Mouse (Mus musculus) brain, adult 2 months (tissue): ENCODE results near the gene Rxra.

Experiments used
- DNase-seq: peaks from one replicate; pipeline ENCODE4 v3.0.0; 2011; ENCODE audit warnings: low read depth, low spot score

The Rxra gene

DNA sequence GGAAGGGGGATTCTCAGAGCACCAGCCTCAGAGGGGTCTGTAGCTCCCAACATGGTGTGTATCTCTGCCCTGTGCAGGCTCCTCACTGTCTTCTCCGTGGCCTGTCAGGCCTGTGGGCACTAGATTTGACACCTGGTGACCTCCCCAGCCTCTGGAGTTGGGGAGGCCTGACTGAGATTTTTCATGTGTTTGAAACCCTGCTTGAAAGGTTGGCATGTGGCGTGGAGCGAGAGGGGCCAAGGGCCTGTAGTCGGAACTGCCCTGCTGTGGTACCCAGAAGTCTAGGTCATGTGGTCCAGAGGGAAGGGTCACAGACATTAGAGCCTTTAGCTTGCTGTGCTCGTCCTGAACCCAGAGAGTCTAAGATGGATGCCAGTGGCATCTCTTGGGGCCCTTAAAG is 60.6 kb downstream of the Rxra start:
- no peak for DNase-seq

DNA sequence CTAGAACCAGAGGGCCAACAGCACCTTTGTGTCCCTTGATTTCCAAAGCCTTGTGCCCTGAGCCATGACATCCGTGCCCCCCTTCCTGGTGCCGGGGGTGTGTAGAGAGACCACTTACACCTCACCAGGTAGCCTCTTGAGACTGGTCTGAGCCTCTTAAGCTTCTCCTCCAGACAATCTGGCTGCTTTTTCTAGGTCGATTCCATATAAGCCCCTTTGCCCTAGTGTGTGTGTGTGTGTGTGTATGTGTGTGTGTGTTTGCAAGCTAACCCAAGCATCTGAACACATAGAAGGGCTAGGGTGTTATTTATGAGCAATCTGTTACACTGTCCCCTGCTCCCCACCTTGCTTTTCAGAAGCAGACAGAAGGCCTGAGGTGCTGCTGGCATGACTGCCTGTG is 62.2 kb downstream of the Rxra start:
- DNase-seq = no peak

DNA sequence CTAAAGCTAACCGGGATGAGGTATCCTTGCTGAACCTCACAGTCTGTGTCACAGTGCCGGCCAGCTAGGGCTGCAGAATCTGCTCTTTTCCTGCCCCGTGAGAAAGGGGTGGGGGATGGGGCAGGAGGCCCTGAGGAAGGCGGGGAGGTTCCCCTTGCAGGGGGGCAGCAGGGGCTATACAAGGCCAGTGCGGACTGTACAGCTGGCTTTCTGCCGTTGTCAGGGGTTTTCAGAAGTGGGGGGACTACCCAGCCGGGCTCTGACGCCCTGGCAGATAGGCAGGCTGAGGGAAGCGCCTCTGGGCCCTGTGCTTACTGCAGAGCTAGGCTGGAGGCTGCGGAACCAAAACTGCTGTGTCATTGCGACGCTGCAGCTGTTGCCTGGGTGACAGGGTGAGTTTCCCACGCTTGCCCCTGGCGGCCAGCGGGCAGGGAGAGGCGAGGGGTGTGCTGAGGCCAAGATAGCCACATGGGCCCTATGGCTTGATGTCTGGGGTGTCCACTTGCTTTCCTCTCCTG is 63.9 kb downstream of the Rxra start:
- peak; percentile 94 for DNase-seq

DNA sequence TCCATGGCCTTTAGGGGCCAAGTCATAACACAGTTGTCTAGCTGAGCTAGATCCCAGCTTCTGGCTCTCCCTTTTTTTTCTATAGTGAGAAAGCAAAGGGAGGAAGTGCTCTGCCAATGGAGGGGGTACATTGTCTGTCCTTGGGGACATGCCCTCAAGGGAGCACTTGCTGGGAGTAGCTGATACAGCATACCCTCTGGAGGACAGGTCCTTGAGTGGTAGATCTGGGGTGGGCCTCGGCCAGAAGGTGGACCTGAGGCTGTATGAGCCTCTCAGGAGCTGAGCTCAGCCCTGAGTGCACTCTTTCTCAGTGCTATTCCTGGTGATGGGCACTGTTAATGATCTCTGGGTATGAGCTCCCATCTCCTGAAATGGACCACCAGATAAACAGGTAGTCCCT is 66.9 kb downstream of the Rxra start:
- DNase-seq = no peak

DNA sequence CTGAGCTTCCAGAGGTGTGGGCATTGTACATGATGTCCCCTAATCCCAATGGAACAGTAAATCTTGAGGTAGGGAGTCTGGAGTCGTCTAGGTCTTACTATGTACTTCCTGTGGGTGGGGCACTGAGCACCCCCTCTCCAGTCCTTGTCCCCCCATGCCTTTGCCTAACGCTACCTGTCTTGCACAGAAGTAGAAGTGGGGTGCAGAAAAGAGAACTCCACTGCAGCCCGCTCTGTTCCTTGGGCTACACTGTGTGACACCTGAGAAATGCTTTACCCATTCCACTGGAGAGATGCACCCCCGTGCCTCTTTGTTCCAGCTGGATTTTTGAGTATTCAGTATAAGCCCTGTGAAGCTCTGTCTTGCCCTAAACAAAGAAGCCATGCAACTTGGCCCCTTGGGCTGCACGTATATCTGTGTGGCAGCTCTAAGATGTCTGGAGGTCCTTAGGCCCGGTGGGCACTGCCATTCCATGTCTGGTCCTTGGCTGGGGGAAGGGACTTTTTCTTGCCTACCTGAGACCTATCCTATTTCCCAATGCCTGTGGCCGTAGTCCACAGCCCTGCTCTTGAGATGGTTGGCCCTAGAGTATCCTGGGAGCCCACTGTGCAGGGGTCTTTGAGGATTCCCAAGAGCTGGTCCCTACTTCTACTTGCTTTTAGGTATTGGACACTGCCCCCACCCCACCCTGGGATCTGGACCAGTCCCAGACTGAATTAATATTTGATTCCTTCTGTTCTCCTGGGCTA is 67.8 kb downstream of the Rxra start:
- no peak for DNase-seq

DNA sequence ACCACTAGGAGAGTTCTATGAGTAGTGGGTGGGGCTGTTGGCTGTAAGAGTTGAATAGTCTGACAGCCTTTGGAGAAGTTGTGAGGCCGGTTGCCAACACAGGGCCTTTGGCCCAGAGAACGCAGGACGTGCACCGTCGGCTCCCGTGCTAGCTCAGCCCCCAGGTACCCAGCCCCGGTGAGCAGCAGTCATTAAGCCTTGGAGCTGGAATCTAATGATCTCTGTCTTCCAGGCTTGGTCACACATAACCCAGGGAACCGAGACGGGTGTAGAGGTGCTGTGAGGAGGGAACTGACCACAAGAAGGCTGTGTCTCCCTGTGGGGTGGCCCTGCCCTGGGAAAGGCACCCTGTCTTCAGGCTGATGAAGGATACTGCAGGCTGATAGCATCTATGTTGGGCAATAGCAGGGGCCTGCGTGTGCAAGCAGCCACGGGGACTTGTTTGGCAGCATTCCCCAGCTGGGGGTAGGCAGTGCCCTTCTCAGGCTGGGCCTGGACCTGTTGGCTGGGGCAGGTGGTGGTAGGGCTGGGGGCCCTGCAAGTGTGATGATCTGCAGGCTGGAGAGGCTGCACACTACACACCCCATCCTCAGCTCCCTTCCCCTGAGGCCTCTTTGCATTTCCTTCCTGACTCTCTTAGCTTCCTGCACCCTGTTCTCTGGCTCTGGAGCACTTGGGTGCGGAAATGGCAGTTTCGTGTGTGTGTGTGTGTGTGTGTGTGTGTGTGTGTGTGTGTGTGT is 68.5 kb downstream of the Rxra start:
- no peak for DNase-seq

DNA sequence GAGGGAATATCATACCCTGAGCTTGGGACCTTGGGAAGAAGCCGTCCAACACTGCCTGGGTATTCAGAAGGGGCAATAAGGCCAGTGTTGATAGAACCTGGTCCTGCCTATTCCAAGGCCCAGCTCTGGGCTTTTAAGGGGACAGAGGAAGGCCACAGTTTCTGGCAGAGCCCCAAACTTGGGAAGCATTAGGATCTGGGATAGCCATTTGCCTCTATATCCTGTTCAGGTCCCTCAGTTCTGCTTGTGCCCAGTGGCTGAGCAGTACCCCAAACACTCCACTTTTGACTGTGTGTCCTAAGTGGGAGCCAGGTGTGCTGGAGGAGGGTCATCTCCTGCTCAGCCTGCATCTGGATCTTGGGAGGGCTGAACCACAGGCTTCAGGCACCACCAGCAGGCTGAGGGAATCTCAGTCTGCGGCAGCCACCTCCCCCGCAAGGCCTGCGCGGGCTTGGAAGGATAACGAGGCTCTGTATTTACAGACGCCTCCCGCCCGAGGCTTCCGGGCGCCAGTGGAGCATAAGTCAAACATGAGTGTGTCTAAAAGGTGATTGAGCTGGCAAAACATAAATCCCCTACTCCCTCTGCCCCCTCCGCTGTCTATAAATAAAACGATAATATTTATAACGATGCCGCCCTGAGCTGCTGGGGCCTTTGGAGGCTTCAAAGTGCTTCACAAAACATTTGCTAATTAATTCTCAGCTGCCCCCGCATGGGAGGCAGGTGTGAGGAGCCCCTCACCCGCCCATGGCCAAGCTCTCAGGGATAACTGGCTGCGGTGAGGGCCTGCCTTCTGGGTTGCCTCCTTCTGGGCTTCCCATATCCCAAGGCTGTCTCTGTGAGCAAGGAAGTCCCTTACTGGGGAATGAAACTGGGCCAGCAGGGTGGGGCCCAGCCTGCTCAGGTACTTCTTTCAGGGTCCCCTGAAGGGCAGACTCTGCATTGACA is 69.7 kb downstream of the Rxra start:
- DNase-seq = peak; percentile 77

DNA sequence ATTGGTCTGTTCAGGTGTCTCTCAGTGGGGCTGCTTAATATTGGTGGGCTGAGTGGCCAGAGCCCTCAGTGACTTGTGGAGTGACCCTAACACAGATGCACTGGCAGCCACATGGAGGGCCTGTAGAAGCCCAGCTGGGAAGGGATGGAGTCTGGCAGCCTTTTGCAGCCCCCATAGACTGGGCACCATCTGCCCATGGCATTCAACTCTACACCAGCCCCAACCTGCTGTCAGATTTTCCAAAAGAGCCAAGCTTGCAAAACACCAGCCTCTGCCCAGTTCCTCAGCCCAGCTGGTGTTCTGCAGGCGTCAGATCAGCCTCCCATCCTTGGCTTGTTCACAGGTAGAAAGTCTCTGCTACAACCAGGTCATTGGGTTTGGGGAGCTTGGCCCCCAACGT is 70.6 kb downstream of the Rxra start:
- peak; percentile 79 for DNase-seq

DNA sequence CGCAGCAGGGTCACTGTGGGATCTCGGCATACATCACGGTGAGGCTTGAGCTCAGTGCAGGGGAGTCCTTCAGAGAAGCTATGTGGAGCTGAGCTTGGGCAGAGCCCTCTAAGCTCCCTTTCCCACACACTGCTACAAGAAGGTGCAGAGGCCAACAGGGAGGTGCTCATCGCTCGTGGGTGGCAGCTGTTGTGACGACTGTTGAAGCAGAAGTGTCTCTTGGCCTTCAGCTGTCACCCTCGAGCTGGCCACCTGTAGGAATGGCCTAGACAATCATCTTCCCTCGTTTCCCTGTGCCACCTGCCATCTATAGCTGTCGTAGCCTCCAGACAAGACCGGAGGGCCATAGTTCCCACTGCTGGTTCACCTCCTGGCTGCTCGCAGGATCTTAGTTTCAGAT is 72.7 kb downstream of the Rxra start:
- no peak for DNase-seq

DNA sequence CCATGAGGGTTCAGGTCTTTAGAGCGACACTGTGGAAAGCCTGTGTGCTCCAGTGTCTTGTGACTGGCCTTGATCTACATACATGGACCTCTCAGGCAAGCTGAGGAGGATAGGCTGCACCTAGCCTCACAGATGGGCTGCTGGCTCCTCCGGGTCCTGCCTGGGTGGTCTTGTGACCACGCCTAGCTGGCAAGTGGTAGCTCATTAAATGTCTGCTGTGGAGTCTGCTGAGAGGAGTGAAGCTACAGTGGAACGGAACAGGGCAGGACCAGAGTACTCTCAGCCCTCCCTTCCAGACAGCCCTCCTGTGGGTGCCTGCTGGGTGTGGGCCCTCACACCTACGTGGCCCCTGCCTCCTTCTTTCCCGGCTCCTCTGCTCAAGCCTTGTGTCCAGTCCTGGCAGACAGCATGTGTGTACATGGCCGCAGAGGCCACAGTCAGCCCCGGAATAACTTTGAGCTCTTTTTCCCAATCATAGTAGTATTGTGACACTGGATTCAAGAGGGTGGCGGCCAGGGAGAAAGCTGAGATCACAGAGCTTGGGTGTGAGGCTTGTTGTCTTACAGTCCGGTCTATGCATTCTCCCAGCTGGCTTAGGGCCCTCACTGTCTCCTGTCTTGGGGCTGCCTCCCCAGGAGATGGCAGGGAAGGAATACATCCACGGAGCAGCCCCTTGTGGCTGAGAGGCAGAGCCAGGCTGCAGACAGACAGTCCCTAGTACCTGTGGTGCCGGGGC is 74.3 kb downstream of the Rxra start:
- DNase-seq = no peak

DNA sequence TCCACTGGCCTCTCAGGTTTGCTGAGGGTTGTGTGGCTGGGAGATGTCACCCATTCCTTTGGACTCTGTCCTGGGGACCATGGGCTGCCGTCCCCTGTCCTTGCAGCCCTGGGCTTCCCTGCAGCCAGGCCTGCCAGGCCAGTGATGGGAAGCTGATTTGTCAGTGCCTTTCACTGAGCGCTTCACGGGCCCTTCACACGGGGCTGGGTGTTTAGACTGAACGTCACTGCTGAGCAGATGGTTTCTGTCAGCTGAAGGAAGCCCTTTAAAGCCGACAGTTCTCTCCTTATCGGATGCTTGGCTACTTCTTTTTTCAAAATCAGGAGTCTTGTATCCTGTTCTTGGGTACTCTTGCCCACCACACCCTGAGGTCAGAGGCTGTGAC is 74.9 kb downstream of the Rxra start:
- DNase-seq = no peak

DNA sequence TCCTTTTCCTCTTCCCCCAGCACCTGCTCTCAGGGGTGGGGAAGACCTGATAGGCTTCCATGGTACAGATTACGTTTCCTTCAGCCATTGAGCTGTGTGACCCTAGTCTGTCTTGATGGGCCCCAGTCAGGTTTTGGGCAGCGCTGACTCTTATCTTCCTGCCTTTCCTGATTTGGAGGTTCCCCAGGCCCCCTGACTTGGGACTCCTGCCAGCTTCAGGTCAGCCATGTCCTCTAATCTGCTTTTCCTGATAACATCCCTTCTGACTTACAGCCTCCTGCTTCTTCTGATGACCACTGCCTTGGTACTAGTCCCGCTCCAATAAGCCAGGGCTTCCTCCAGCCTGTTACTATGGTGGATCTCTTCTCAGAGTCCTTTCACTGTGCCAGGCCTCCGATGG is 75.6 kb downstream of the Rxra start:
- no peak for DNase-seq

DNA sequence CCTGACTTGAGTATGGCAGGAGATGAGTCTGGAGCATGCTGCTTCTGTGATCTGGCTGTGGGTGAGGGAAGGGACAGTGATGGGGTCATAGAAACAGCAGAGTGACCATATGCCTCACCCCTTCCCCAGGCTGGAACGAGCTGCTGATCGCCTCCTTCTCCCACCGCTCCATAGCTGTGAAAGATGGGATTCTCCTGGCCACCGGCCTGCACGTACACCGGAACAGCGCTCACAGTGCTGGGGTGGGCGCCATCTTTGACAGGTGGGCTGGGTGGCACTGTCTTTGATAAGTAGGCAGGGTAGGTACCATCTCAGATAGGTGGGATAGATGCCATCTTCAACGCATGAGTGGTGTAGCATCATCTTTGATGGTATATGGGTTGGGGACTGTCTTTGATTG is 77.9 kb downstream of the Rxra start:
- no peak for DNase-seq

DNA sequence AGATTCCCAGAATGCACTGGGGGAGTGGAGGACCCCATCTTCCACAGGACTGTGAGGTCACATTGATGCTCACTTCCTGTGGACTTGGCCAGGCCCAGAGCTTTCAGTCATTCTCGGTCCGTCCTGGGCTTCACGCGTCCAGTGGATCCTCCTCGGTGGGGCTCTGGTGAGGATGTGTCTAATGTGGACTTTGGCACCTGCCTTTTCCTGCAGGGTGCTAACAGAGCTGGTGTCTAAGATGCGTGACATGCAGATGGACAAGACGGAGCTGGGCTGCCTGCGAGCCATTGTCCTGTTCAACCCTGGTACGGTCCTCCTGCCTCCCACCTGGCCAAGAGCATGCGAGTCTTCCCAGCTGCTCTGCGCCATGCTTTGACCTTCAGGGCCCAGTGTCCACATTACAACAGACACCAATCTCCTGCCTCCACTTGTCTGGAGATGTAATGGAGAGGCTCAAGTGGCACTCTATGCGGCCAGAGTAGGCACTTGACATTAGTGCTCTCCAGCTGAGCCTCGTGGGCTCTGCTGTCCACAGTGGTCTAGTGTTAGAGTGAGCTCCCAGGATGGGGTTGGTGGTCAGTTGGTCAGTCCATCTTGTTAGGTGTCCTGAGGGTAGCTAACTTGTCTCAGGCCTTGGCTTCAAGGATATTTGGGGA is 79.9 kb downstream of the Rxra start:
- DNase-seq = no peak

DNA sequence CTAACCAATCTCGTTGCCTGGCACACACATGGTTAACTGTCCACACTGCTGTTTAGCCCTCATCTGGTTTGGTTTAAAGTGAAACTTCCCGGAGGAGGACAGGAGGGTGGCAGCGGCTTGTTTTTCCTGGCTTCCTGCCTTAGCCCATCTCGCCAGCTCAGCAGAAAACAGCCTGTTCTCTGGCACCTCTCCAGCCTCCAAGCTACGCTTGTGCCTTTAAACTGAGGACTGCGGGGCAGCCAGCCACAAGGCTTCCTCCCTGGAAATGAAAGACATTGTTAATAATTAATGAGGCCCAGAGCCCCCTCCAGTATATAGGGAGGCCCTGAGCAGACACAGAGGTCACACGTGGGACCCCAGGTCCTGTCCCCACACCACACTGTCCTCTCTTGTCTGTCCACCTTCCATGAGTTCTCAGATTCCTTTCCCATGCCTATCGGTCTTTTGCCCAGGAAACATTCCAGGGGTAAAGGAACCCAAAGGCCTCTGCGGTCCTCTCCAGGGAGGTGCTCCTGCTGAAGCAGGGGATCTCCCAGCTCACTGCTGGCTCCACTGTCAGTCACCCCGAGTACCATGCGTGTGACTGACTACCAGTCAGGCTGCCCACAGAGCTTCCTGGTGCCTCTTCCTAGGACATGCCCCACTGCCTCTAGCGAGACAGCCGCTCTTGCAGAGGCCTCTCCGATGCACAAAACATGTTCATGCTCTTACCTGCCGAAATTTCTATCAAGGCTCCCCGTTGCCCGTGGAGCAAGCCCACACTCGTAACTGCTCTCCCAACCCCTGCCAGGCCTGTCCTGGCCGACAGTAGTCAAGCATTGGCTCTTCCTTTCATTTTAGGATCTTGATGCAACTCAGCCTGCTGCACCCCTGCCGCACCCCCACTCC is 82.4 kb downstream of the Rxra start:
- peak; percentile 96 for DNase-seq

DNA sequence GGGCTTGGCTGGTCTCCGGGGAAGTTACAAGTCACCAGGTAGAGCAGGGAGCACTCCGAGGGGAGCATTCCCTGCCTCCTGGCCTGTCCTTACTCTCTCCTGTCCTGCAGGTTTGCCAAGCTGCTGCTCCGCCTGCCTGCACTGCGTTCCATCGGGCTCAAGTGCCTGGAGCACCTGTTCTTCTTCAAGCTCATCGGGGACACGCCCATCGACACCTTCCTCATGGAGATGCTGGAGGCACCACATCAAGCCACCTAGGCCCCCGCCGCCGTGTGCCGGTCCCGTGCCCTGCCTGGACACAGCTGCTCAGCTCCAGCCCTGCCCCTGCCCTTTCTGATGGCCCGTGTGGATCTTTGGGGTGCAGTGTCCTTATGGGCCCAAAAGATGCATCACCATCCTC is 83.2 kb downstream of the Rxra start:
- DNase-seq = no peak

DNA sequence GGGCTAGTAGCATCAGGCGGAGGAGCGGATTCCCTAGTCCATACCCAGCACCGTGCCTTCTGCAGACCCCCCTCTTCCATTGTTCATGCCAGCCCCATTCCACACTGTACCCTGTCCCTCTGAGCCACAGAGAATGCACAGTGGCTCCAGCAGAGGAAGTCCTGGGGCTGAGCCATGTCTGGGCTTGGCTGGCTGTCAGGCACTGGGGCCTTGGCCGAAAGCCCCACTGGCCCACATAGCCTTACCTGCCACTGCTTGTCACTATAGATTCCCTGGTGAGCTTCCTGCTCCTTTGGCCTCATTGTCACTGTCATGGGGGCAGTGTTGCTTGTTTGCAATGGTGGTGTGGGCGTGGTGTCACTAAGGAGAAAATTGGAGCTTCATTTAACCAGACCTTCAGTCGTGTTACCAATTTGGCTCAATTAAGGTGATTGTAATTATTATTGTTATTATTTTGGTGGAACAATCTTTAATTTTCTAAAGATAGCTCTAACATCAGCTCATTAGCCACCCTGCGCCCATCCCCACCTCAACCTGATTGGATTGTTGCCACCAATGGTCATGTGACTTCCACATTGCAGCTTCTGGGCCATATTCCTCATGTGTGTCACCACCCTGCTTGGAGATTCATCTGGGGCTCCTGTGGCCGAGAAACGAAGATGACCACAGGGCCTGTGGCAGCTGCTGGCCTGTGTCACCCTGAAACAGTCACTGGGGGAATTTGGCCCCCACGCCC is 85.2 kb downstream of the Rxra start:
- DNase-seq = no peak

DNA sequence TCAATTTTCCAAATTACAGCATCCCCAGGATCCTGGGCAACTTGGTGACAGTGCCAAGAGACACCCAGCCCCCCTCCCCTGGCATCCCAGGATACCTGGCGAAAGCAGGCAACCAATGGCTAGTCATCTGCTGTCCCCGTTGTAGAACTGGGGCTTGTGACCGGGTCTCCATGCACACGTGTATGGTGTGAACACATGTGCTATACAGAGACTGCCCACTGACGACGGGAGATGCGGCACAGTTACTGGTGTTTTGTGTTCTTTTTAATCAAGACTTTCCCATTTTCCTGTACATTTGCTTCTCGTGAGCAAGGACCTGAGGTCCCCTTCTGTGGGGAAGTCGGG is 85.7 kb downstream of the Rxra start:
- DNase-seq = no peak

DNA sequence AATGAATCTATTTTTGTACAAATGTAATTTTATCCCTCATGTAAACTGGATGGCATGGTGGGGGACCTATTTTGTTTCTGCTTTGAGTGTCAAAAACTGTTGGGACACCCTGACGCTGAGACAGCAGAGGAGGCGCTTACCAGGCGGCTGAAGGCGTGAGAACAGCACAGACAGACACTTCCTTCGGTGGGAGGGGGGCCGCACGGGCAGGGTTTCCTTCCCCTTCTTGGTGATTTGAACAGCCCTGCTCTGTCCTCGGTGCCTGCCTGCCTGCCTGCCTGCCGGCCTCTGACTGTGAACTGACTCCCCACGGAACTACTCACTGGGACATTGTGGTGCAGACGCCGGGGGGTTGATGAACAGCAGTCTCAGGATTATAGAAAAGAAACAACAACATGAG is 86.3 kb downstream of the Rxra start:
- DNase-seq = no peak
